Mouse (Mus musculus) liver, embryonic 12.5 days (tissue): ENCODE data around the gene Celf5. TPM values are rescaled to one million over a fixed set of nuclear protein-coding genes. Genes with fewer than 3 reads are reported as not detected.
"Not testable (repeated sequence)": the region's sequence is repeated elsewhere in the genome, so short reads cannot be mapped to it uniquely, and the experiment has no call there.

ENCODE experiments used
- ATAC-seq: fragments of 200-750 bp; cut with Nextera tagmentation; 2 replicates; pipeline ENCODE4 v1.8.0; 2017; ENCODE audit warnings: moderate number of reproducible peaks, mild to moderate bottlenecking, moderate library complexity
- H3K27ac ChIP-seq: fragments of 300-500 bp; sonication (generic); 2 replicates; pipeline ENCODE4 v1.5.1; 2016; ENCODE audit warnings: mild to moderate bottlenecking
- H3K27me3 ChIP-seq: fragments of 300-500 bp; sonication (generic); replicated peaks from 2 replicates; pipeline ENCODE4 v1.6.1; 2016; ENCODE audit warnings: mild to moderate bottlenecking, moderate library complexity
- H3K36me3 ChIP-seq: fragments of 300-500 bp; sonication (generic); 2 replicates; pipeline ENCODE4 v1.6.1; 2016; ENCODE audit warnings: mild to moderate bottlenecking, moderate library complexity
- H3K4me1 ChIP-seq: fragments of 300-500 bp; sonication (generic); 2 replicates; pipeline ENCODE4 v1.6.1; 2016
- H3K4me2 ChIP-seq: fragments of 300-500 bp; sonication (generic); 2 replicates; pipeline ENCODE4 v1.6.1; 2016; ENCODE audit warnings: mild to moderate bottlenecking, moderate library complexity
- H3K4me3 ChIP-seq: fragments of 300-500 bp; sonication (generic); 2 replicates; pipeline ENCODE4 v1.5.1; 2016; ENCODE audit warnings: mild to moderate bottlenecking, moderate library complexity
- H3K9ac ChIP-seq: fragments of 300-500 bp; sonication (generic); 2 replicates; pipeline ENCODE4 v1.6.1; 2016; ENCODE audit warnings: mild to moderate bottlenecking, moderate library complexity
- H3K9me3 ChIP-seq: fragments of 300-500 bp; sonication (generic); replicated peaks from 2 replicates; pipeline ENCODE4 v1.6.1; 2016; ENCODE audit warnings: mild to moderate bottlenecking, moderate library complexity
- WGBS: fragments of 180-500 bp; shearing (Covaris S2); methylation state at CpG from one replicate; pipeline ENCODE4 v1.1.7; 2016; ENCODE audit not compliant: insufficient replicate concordance; 5-methylcytosine and 5-hydroxymethylcytosine counted together
- polyA plus RNA-seq: library from polyadenylated mRNA; unstranded; fragments of >200 nt; fragmentation: Nextera tagmentation; extraction: Ambion mirVana; gene quantifications from 2 replicates; pipeline ENCODE4 v1.2.1, GENCODE M21; 2016

Gene Celf5
- polyA plus RNA-seq, 1 experiment from 2014 or later, result 0.05 TPM

DNA sequence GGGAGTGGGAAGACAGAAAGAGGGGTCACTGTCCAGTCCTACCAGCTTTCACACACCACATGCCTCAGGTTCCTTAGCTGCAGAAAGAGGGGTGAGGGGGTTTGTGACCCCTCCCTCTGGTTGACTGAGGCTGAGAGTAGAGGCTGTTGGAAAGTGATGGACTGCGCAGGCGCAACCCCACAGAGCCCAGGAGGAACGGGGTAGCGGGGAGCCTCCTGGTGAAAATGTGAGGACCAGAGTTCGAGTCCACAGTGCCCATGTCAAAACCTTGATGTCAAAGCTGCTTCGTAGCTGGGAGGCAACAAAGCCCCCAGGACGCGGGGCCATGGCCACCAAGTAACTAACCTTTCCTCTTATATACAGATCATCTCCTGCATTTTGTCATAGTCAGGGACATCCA lies 24.9 kb downstream of the Celf5 start:
- Histone ChIP-seq H3K9ac (no peak overlapping the region), H3K27me3 (peaks cover 99% of the 10 kb centered on the region), H3K36me3 (no peaks in the 10 kb centered on the region), H3K4me1 (peaks cover 16% of the 10 kb centered on the region), H3K27ac (no peak overlapping the region), H3K4me3 (no peak overlapping the region), H3K4me2 (no peak overlapping the region), H3K9me3 (no peaks in the 10 kb centered on the region)
- ATAC-seq, result no peak
- WGBS, result 69% methylated on average over 8 of the region's 8 CpGs

DNA sequence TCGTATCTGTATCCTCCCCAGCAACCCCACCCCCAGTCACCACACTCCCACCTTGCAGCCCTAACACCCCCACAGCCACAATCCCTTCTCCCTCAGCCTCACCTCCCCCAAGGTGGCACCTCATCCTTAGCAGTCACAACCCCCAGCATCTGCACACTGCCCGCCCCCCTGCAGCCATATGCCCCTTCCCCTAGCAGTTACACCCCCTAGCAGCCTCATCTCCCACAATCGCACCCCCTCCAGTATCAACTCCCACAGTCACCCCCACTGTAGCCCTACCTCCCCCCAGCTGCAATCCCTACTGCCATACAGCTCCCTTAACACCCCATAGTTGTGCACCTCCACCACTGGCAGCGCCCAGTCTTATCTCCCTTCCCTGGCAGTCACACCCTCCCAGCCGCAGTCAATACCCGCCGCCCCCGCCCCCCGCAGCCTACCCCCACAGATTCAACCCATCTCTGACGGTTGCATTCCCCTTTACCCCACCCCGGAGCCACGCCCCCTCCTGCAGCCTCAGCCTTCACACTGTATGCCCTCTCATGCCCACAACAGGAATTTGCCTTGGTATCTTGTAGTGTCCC lies 25.4 kb downstream of the Celf5 start:
- H3K9ac ChIP-seq, result no peak overlapping the region
- 22% methylated on average over 12 of the region's 12 CpGs for WGBS
- H3K27ac ChIP-seq, result no peak overlapping the region
- H3K9me3 ChIP-seq, result no peaks in the 10 kb centered on the region
- no peak overlapping the region for H3K4me3 ChIP-seq
- peak; percentile 28; the same call in 1 of the 2 replicates for ATAC-seq
- peaks cover 99% of the 10 kb centered on the region for H3K27me3 ChIP-seq
- peaks cover 11% of the 10 kb centered on the region for H3K4me1 ChIP-seq
- H3K36me3 ChIP-seq, result no peaks in the 10 kb centered on the region
- H3K4me2 ChIP-seq, result no peak overlapping the region

DNA sequence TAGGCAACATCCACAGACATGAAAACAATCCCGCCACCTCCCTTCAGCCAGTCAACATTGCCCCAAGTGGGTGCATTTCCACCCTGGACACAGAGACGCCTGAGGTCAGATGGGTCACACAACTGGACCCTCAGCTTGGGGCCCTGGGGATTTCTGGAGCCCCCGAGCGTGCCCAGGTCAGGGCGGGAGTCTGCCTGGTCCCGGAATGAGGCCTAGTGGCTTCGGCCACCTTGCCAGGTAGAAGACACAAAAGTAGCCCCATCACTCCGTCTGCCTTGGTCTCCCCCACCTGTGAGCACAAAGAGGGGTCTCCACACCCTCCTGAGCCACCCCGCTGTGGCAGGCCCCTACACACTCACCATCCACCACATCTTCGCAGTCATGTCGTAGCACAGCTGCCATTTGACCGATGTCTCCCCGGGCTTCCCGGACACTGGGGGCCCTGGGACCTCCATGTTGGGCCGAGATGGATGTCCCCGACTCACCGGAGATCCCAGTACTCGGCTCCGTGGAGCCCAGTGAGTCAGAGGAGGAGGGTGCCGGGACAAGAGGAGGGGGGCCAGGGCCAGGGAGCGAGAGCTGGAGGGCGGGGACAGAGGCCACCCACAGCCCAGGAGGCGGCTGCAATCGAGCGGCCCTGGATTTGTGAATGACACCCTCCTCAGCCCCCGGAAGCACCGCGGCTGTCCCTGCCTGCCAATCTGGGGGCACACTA lies 27.2 kb downstream of the Celf5 start, which contains the start of gene Nfic:
Gene Nfic (minus strand): TSS at position 455 of the 715 bp plus-strand sequence.
- H3K27me3 ChIP-seq, result peaks cover 99% of the 10 kb centered on the region
- no peak within 1 kb of the TSS for H3K4me3 ChIP-seq
- peaks cover 6% of the 10 kb centered on the region for H3K4me1 ChIP-seq
- H3K36me3 ChIP-seq, result no peaks in the 10 kb centered on the region
- H3K9ac ChIP-seq, result no peak within 1 kb of the TSS
- 56% methylated on average over 28 of the region's 28 CpGs for WGBS
- ATAC-seq, result no peak
- H3K4me2 ChIP-seq, result no peak within 1 kb of the TSS
- H3K27ac ChIP-seq, result no peak within 1 kb of the TSS
- no peaks in the 10 kb centered on the region for H3K9me3 ChIP-seq

DNA sequence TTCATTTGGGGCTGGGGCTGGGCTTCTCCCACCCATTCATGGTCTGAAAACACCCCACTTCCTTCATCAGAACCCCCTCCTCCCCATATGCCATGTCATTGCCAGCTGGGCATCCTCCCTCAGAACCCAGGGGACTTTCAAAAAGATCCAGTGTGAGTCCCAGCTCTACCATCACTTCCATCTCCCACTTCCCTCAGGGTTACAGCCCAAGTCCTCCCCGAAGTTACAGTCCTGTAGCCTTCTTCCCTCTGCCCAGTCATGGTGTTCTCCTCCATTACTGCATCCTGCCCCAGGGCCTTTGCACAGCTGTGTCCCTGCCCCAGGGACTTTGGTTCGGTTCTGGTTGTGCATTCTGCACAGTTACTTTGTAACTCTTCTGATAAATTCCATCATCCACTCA lies 28.4 kb downstream of the Celf5 start:
- Histone ChIP-seq H3K4me1 (peaks cover 6% of the 10 kb centered on the region), H3K4me3 (no peak overlapping the region), H3K27ac (no peak overlapping the region), H3K27me3 (peaks cover 91% of the 10 kb centered on the region), H3K9me3 (no peaks in the 10 kb centered on the region), H3K9ac (no peak overlapping the region), H3K4me2 (no peak overlapping the region), H3K36me3 (no peaks in the 10 kb centered on the region)
- WGBS, result 50% methylated on average over 2 of the region's 2 CpGs
- ATAC-seq, result no peak

DNA sequence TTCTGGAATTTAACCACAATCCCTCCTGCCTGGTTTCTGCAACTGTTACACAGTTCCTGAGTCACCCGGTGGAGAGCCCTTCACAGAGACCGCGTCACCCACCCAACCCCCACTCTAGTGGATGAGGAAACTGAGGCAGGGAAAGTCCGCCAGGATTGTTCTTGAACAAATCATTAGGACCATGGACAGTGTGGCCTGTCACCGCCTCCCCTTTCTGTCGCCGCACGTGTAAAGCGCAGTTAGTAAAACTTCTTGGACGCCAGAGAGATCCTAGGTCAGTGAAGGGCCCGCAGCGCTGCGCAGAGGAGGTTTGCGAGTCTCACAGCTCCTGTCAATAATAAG lies 29.6 kb downstream of the Celf5 start:
- Histone ChIP-seq H3K27me3 (peaks cover 83% of the 10 kb centered on the region), H3K36me3 (no peaks in the 10 kb centered on the region), H3K4me1 (peaks cover 6% of the 10 kb centered on the region), H3K9me3 (no peaks in the 10 kb centered on the region), H3K4me3 (no peak overlapping the region), H3K27ac (no peak overlapping the region), H3K9ac (no peak overlapping the region), H3K4me2 (no peak overlapping the region)
- no peak for ATAC-seq
- WGBS, result 5% methylated on average over 14 of the region's 14 CpGs

DNA sequence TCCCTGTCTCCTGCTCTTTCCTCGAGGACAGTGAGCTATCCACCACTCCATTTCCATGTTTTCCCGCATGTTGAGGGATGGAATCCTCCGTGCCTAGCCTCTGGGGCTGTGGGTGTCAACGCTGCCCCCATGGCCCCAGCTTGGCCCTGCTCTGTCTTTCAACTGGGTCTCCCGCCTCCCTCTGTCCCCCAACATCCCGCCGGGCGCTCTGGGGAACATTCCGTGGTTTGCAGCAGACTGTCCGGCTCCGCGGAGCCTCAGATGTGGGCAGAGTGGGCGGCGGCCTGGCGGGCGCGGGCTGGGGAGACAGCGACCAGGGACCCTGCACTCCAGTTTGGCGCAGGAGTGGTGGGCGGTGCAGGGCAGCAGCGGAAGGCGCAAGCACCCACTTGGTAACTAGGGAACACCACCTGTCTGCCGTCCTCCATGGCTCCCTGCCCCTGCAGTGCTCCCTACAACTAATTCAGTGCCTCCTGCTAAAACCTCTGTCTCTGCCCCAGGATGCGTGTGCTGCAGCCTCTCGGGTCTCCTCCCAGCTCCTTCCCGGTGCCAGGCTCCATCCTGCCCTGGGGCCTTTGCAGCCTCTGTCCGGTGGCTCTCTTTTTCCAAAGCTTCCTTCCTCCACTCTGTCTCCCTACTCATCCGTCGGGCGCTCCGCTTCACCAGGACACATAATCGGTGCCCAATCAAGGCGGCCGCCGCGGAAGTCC lies 30.1 kb downstream of the Celf5 start:
- Histone ChIP-seq H3K9ac (no peak overlapping the region), H3K9me3 (no peaks in the 10 kb centered on the region), H3K4me1 (peaks cover 6% of the 10 kb centered on the region), H3K27me3 (peaks cover 78% of the 10 kb centered on the region), H3K4me3 (no peak overlapping the region), H3K27ac (no peak overlapping the region), H3K36me3 (no peaks in the 10 kb centered on the region), H3K4me2 (no peak overlapping the region)
- WGBS, result 8% methylated on average over 36 of the region's 36 CpGs
- no peak for ATAC-seq

DNA sequence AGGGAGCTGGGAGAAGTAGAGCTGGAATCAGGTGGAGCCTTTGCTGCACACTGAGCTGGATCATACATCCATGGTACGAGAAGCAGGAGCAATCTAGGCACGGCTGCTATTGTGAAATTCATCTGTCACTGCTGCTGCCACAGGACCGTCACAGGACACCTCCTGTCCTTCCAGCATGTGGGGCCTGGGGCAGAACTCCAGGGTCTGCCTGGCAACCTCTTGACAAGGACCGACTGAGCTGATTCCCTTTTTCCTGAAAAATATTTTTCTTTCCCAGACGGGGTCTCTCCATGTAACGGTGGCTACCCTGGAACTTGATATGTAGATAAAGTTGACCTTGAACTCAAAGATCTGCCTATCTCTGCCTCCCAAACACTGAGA lies 31.2 kb downstream of the Celf5 start:
- no peaks in the 10 kb centered on the region for H3K9me3 ChIP-seq
- no peak overlapping the region for H3K4me3 ChIP-seq
- WGBS, result 44% methylated on average over 6 of the region's 6 CpGs
- no peak overlapping the region for H3K9ac ChIP-seq
- no peak overlapping the region for H3K4me2 ChIP-seq
- no peak overlapping the region for H3K27ac ChIP-seq
- H3K4me1 ChIP-seq, result no peaks in the 10 kb centered on the region
- no peaks in the 10 kb centered on the region for H3K36me3 ChIP-seq
- peaks cover 68% of the 10 kb centered on the region for H3K27me3 ChIP-seq
- ATAC-seq, result no peak

DNA sequence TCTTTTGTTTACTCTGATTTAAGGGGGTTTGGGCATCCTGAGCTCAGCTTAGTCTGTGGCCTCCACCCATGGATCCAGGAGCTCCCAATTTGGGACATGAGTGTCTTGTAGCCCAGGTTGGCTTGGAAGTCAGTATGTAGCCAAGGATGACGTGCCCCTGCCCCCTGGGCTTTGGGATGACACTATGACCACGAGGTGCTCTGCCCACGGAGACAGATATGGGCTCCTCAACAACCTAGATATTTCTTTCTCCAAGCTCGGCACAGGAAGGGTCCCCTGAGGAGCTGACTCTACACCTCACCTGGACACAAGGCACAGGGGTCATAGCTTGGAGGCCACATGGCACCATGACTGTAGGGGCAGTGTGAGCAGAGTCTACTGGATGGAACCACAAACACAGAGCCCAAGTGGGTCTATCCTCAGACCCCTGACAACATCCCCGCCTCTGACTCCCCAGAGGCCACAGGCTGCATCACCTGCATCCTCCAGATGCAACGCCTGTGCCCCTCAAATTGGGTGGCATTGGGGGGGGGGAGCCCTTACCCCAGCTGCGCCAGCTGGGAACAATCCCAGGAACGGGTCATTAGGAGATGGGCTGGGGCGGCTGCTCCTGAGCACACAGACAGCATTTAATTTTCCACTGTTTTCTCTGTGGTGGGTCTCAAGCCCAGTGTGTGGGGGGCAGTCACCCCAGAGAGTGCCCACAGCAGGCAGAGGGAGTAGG lies 31.7 kb downstream of the Celf5 start:
- ATAC-seq, result no peak
- WGBS, result 42% methylated on average over 9 of the region's 9 CpGs
- no peak overlapping the region for H3K9ac ChIP-seq
- peaks cover 62% of the 10 kb centered on the region for H3K27me3 ChIP-seq
- H3K4me1 ChIP-seq, result no peaks in the 10 kb centered on the region
- H3K36me3 ChIP-seq, result no peaks in the 10 kb centered on the region
- no peaks in the 10 kb centered on the region for H3K9me3 ChIP-seq
- H3K4me3 ChIP-seq, result no peak overlapping the region
- no peak overlapping the region for H3K27ac ChIP-seq
- no peak overlapping the region for H3K4me2 ChIP-seq

DNA sequence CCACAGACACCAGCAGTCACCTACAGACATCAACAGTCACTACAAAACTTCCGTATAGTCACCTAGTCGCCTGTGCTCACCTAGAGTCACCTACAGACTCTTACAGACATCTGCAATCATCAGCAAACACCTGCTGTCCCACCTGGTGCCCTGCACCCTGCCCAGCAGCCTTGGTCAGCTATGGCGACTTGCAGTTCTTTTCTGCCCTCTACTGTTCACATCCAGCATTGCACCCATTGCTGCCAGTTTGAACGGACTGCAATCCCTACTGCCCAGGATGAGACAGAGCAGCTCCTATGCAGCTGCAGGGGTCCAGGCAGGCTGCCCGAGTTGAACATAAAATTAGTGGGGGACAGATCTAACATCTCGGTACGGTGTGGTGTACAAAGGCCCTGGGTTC lies 32.4 kb downstream of the Celf5 start:
- H3K9ac ChIP-seq, result no peak overlapping the region
- ATAC-seq, result 0 out of 2 replicates have a peak, but pooled peaks have one; percentile 13
- no peak overlapping the region for H3K4me2 ChIP-seq
- 3% methylated on average over 7 of the region's 7 CpGs for WGBS
- H3K4me1 ChIP-seq, result no peaks in the 10 kb centered on the region
- H3K27ac ChIP-seq, result no peak overlapping the region
- no peaks in the 10 kb centered on the region for H3K36me3 ChIP-seq
- peaks cover 55% of the 10 kb centered on the region for H3K27me3 ChIP-seq
- no peaks in the 10 kb centered on the region for H3K9me3 ChIP-seq
- no peak overlapping the region for H3K4me3 ChIP-seq

DNA sequence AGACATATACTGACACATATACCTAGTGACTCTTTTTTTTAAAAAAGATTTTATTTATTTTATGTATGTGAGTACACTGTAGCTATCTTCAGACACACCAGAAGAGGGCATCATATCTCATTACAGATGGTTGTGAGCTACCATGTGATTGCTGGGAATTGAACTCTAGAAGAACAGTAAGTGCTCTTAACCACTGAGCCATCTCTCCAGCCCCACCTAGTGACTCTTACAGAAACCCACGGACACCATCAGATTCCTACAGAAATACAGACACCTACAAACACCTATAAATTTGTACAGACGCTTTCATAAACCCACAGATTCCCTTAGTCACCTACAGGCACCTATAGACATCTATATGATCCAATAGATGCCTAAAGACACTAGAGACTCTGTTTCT lies 37.0 kb downstream of the Celf5 start:
- not testable (repeated sequence) for H3K27ac ChIP-seq, ATAC-seq, H3K36me3 ChIP-seq, H3K9me3 ChIP-seq, H3K4me1 ChIP-seq, H3K9ac ChIP-seq, H3K4me2 ChIP-seq, H3K4me3 ChIP-seq
- H3K27me3 ChIP-seq, result peaks cover 27% of the 10 kb centered on the region
- 23% methylated on average over 2 of the region's 2 CpGs for WGBS

DNA sequence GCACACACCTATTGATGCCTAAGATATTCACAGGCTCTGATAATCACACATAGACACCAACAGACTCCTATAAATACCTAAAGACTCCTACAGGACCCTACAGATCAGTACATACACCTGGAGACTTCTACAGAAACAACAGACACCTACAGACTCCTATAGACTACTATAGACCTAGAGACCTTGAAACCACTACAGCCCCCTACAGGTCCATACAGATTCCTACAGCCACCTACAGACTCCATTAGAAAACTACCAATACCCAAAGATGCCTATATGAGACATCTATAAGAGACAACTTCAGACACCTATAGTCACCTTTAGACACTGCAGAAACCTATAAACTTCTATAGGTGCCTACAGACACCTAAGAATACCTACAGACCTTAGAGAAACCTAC lies 41.5 kb downstream of the Celf5 start:
- no peaks in the 10 kb centered on the region for H3K9me3 ChIP-seq
- H3K36me3 ChIP-seq, result no peaks in the 10 kb centered on the region
- no peak overlapping the region for H3K4me3 ChIP-seq
- ATAC-seq, result no peak
- no peak overlapping the region for H3K9ac ChIP-seq
- H3K4me1 ChIP-seq, result no peaks in the 10 kb centered on the region
- H3K4me2 ChIP-seq, result no peak overlapping the region
- H3K27me3 ChIP-seq, result peaks cover 18% of the 10 kb centered on the region; the same call in 1 of the 2 replicates
- no peak overlapping the region for H3K27ac ChIP-seq

DNA sequence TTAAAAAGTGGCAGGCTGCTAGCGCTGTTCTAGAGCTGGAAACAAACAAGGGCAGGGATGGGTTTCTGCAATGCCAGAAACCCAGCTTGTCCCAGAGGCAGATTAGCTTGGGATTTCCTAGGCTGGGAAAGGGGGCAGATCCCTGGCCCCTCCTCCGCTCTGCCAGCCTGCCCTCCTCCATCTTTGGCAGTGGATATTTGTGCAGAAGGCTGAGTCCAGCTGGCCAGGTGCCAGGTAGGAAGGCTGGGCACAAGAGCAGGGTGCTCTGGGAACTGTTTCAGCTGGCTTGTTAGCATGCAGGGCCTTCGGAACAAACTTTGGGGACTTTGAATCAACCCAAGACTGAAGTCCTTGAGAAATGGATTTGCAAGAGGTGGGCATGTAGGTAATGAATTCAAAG lies 47.1 kb downstream of the Celf5 start:
- H3K9me3 ChIP-seq, result no peaks in the 10 kb centered on the region
- no peak overlapping the region for H3K4me2 ChIP-seq
- peaks cover 39% of the 10 kb centered on the region for H3K4me1 ChIP-seq
- no peak overlapping the region for H3K4me3 ChIP-seq
- no peak for ATAC-seq
- 69% methylated on average over 3 of the region's 3 CpGs for WGBS
- H3K27me3 ChIP-seq, result peaks cover 26% of the 10 kb centered on the region
- no peak overlapping the region for H3K27ac ChIP-seq
- no peak overlapping the region for H3K9ac ChIP-seq
- H3K36me3 ChIP-seq, result no peaks in the 10 kb centered on the region
